Mouse (Mus musculus): ENCODE results near the gene Cnpy1. TPM values are rescaled to one million over a fixed set of nuclear protein-coding genes. Genes with fewer than 3 reads are reported as not detected.

Cnpy1 gene
- polyA plus RNA-seq, 1 experiment from 2014 or later: 1.3 TPM

GRCm38 (mm10) chr5:28206448-28206847 is 39.2 kb downstream of the Cnpy1 start:
- DNase-seq (ENCODE audit: low spot score): no peak
- H3K4me3 ChIP-seq: no peak overlapping the region
- H3K27ac ChIP-seq (replicated peaks): no peak overlapping the region
- peaks cover 9% of the 10 kb centered on the region for H3K4me1 ChIP-seq
- 66% methylated on average over 4 of the region's 4 CpGs for WGBS
- H3K27me3 ChIP-seq (replicated peaks; ENCODE audit: low read depth, poor library complexity, severe bottlenecking): peaks cover 100% of the 10 kb centered on the region
- no peaks in the 10 kb centered on the region for H3K36me3 ChIP-seq (replicated peaks)
- H3K9me3 ChIP-seq: no peaks in the 10 kb centered on the region

- Histone ChIP-seq H3K36me3 (replicated peaks) (no peaks in the 10 kb centered on the region), H3K27me3 (replicated peaks; ENCODE audit: low read depth, poor library complexity, severe bottlenecking) (peaks cover 94% of the 10 kb centered on the region), H3K9me3 (no peaks in the 10 kb centered on the region), H3K27ac (replicated peaks) (no peak overlapping the region), H3K4me3 (no peak overlapping the region), H3K4me1 (peaks cover 3% of the 10 kb centered on the region)
- 76% methylated on average over 2 of the region's 2 CpGs for WGBS
- DNase-seq (ENCODE audit: low spot score): no peak
These were observed 40.9 kb downstream of the Cnpy1 start for GRCm38 (mm10) chr5:28204678-28205077.

DNA sequence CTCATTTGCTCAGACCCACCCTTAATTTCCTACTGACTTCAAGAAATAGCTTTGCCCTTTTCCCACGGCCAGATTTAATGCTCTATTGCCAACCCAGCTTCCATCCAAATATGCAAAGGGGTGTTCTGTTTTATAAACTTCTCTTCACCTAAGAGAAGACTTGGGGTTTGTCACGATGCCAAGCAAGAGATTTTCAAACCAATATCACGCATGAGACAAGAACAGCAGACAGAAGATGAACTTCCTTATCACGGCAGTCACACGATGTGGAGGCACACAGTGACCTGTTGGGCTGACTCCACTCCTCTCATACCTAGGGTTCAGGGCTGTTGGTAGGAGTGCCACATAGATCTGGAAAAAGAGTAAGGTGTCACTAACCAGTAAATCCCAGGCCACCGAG is 42.5 kb downstream of the Cnpy1 start:
- WGBS: 83% methylated on average over 6 of the region's 6 CpGs

GRCm38 (mm10) chr5:28199089-28199873 is 46.3 kb downstream of the Cnpy1 start:
- DNase-seq (ENCODE audit: low spot score): no peak
- H3K9me3 ChIP-seq: no peaks in the 10 kb centered on the region
- H3K27ac ChIP-seq (replicated peaks): no peak overlapping the region
- WGBS: 40% methylated on average over 7 of the region's 7 CpGs
- no peaks in the 10 kb centered on the region for H3K4me1 ChIP-seq
- no peaks in the 10 kb centered on the region for H3K36me3 ChIP-seq (replicated peaks)
- H3K4me3 ChIP-seq: no peak overlapping the region
- H3K27me3 ChIP-seq (replicated peaks; ENCODE audit: low read depth, poor library complexity, severe bottlenecking): peaks cover 88% of the 10 kb centered on the region

More for the DNA sequence above, 42.5 kb downstream of the Cnpy1 start:
- no peaks in the 10 kb centered on the region for H3K4me1 ChIP-seq
- peaks cover 92% of the 10 kb centered on the region for H3K27me3 ChIP-seq (replicated peaks; ENCODE audit: low read depth, poor library complexity, severe bottlenecking)
- no peaks in the 10 kb centered on the region for H3K36me3 ChIP-seq (replicated peaks)
- no peak for DNase-seq (ENCODE audit: low spot score)
- no peaks in the 10 kb centered on the region for H3K9me3 ChIP-seq
- H3K4me3 ChIP-seq: no peak overlapping the region
- no peak overlapping the region for H3K27ac ChIP-seq (replicated peaks)

DNA sequence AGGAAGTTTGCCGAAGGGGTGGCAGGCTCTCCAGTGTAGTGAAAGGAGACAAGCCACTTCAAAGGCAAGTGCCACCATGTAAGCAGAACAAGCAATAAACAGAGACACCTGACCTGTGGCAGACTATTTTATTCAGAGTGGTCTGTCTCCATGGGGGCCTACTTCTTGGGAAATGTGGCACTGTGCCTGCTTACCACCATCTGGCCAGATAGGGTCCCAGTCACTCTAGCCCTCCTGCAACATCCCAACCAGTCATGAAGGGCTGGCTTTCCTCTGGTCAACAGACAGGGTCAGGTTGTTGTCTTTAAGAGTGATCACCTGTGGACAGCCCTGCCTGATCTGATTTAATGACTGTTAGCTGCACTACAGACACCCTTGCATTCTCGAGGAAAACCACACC is 50.1 kb downstream of the Cnpy1 start:
- WGBS: 64% methylated on average over 2 of the region's 2 CpGs
- H3K9me3 ChIP-seq: no peaks in the 10 kb centered on the region
- peaks cover 9% of the 10 kb centered on the region for H3K4me1 ChIP-seq
- H3K36me3 ChIP-seq (replicated peaks): no peaks in the 10 kb centered on the region
- no peak overlapping the region for H3K27ac ChIP-seq (replicated peaks)
- peaks cover 87% of the 10 kb centered on the region for H3K27me3 ChIP-seq (replicated peaks; ENCODE audit: low read depth, poor library complexity, severe bottlenecking)
- DNase-seq (ENCODE audit: low spot score): no peak
- no peak overlapping the region for H3K4me3 ChIP-seq

GRCm38 (mm10) chr5:28192099-28192454 is 53.5 kb downstream of the Cnpy1 start:
- DNase-seq (ENCODE audit: low spot score): no peak
- H3K4me1 ChIP-seq: peaks cover 9% of the 10 kb centered on the region

DNA sequence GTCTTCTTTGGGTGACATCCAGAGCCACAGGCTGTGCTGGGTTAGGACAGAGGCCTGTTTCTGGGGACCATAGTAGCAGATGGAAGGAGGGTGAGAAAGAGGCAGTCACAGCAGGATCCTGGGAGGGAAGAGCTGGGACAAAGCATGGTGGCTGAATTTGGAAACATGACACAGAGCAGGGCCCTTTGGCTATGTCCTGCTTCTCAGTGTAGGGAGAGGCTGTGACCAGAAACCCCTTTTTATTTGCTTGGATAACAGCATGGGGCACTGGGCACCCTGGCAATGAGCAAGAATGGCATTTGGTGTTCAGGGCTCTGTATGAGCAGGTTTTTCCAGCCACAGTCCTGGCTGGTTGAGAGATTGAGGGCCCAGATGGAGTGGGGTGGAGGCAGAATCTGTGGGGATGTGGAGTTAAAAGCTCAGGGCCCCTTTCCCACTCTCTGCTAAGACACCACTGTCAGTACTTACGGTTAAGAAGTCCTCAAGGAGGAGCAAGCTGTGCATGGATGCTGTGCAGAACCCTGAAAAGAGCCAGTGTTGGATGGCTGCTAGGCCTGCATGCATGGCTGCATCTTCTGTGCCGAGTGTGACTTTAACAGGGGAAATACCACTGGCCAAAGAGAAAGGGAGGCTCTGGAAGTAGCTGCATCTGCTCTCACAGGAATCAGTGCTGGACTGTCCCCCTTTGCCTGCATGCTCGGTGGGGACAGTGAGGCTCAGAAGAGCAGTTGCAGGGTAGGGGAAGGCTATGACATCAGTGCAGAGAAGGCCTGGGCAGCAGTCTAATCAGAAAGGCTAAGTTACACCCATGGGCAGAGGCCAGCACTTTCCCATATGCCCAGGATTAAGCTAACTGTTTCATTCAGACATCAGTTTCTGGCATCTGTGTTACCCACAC is 54.2 kb downstream of the Cnpy1 start:
- H3K4me3 ChIP-seq: no peak overlapping the region
- H3K27me3 ChIP-seq (replicated peaks; ENCODE audit: low read depth, poor library complexity, severe bottlenecking): peaks cover 77% of the 10 kb centered on the region
- no peaks in the 10 kb centered on the region for H3K9me3 ChIP-seq
- H3K27ac ChIP-seq (replicated peaks): no peak overlapping the region
- peaks cover 9% of the 10 kb centered on the region for H3K4me1 ChIP-seq
- no peaks in the 10 kb centered on the region for H3K36me3 ChIP-seq (replicated peaks)
- no peak for DNase-seq (ENCODE audit: low spot score)
- 29% methylated on average over 3 of the region's 3 CpGs for WGBS

More at GRCm38 (mm10) chr5:28192099-28192454, 53.5 kb downstream of the Cnpy1 start:
- Histone ChIP-seq H3K4me3 (no peak overlapping the region), H3K9me3 (no peaks in the 10 kb centered on the region), H3K27ac (replicated peaks) (no peak overlapping the region), H3K27me3 (replicated peaks; ENCODE audit: low read depth, poor library complexity, severe bottlenecking) (peaks cover 80% of the 10 kb centered on the region), H3K36me3 (replicated peaks) (no peaks in the 10 kb centered on the region)
- 43% methylated on average over 4 of the region's 4 CpGs for WGBS

GRCm38 (mm10) chr5:28179237-28179790 is 66.3 kb downstream of the Cnpy1 start:
- H3K27ac ChIP-seq (replicated peaks): no peak overlapping the region
- no peak for DNase-seq (ENCODE audit: low spot score)
- no peaks in the 10 kb centered on the region for H3K9me3 ChIP-seq
- no peaks in the 10 kb centered on the region for H3K36me3 ChIP-seq (replicated peaks)
- peaks cover 98% of the 10 kb centered on the region for H3K27me3 ChIP-seq (replicated peaks; ENCODE audit: low read depth, poor library complexity, severe bottlenecking)
- H3K4me1 ChIP-seq: peaks cover 12% of the 10 kb centered on the region
- H3K4me3 ChIP-seq: no peak overlapping the region
- 13% methylated on average over 7 of the region's 7 CpGs for WGBS

GRCm38 (mm10) chr5:28178322-28178721 is 67.3 kb downstream of the Cnpy1 start:
- H3K36me3 ChIP-seq (replicated peaks): no peaks in the 10 kb centered on the region
- no peaks in the 10 kb centered on the region for H3K9me3 ChIP-seq
- 20% methylated on average over 5 of the region's 5 CpGs for WGBS
- DNase-seq (ENCODE audit: low spot score): no peak
- no peak overlapping the region for H3K27ac ChIP-seq (replicated peaks)
- peaks cover 12% of the 10 kb centered on the region for H3K4me1 ChIP-seq
- H3K4me3 ChIP-seq: no peak overlapping the region
- H3K27me3 ChIP-seq (replicated peaks; ENCODE audit: low read depth, poor library complexity, severe bottlenecking): peaks cover 100% of the 10 kb centered on the region

GRCm38 (mm10) chr5:28176585-28176984 is 69.0 kb downstream of the Cnpy1 start:
- peaks cover 100% of the 10 kb centered on the region for H3K27me3 ChIP-seq (replicated peaks; ENCODE audit: low read depth, poor library complexity, severe bottlenecking)
- DNase-seq (ENCODE audit: low spot score): no peak
- no peaks in the 10 kb centered on the region for H3K36me3 ChIP-seq (replicated peaks)
- H3K9me3 ChIP-seq: no peaks in the 10 kb centered on the region
- WGBS: 4% methylated on average over 2 of the region's 2 CpGs
- H3K4me3 ChIP-seq: no peak overlapping the region
- H3K4me1 ChIP-seq: peaks cover 12% of the 10 kb centered on the region
- H3K27ac ChIP-seq (replicated peaks): no peak overlapping the region

GRCm38 (mm10) chr5:28176023-28176422 is 69.6 kb downstream of the Cnpy1 start:
- H3K27ac ChIP-seq (replicated peaks): no peak overlapping the region
- 5% methylated on average over 4 of the region's 4 CpGs for WGBS
- H3K9me3 ChIP-seq: no peaks in the 10 kb centered on the region
- no peaks in the 10 kb centered on the region for H3K36me3 ChIP-seq (replicated peaks)
- H3K4me3 ChIP-seq: no peak overlapping the region
- H3K27me3 ChIP-seq (replicated peaks; ENCODE audit: low read depth, poor library complexity, severe bottlenecking): peaks cover 99% of the 10 kb centered on the region
- peaks cover 13% of the 10 kb centered on the region for H3K4me1 ChIP-seq
- no peak for DNase-seq (ENCODE audit: low spot score)

- Histone ChIP-seq H3K27me3 (replicated peaks; ENCODE audit: low read depth, poor library complexity, severe bottlenecking) (peaks cover 99% of the 10 kb centered on the region), H3K27ac (replicated peaks) (no peak overlapping the region), H3K4me1 (peaks cover 15% of the 10 kb centered on the region), H3K36me3 (replicated peaks) (no peaks in the 10 kb centered on the region), H3K4me3 (no peak overlapping the region), H3K9me3 (no peaks in the 10 kb centered on the region)
- DNase-seq (ENCODE audit: low spot score): no peak
- WGBS: under 1% methylated on average over 10 of the region's 10 CpGs
These were observed 70.1 kb downstream of the Cnpy1 start for GRCm38 (mm10) chr5:28175570-28175919.

Measured in embryonic facial prominence, embryonic 10.5 days (tissue).